Mouse (Mus musculus): ENCODE measurements around the gene 1700008O03Rik. TPM values are rescaled to one million over a fixed set of nuclear protein-coding genes. Genes with fewer than 3 reads are reported as not detected.
A peak's percentile ranks its signal among the peaks of the same experiment; 100 is the strongest.

1700008O03Rik gene
- polyA plus RNA-seq (2015; fragmentation: Nextera tagmentation; extraction: Ambion mirVana), result 0.20 TPM in 1 of 2 replicates, not detected in the other

DNA sequence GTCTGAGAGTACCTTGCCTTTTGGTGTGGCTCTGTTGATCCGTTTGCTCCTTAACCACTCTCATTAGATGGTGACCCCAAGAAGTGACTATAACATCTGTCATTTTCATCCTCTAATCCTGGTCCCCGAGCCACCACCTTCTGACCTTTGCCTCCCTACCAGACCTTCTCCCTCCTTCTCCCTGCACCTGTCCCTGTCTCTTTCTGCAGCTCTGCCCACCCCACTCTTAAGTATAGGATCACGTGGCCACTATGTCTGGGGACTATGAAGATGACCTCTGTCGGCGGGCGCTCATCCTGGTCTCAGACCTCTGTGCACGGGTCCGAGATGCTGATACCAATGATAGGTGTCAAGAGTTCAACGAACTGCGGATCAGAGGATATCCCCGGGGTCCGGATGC is at the start of gene 1700008O03Rik:
1700008O03Rik (minus strand) TSS at position 101 of the 400 bp plus-strand sequence.
- peak within 1 kb of the TSS; percentile 33 for H3K4me3 ChIP-seq (ENCODE audit: low read depth, low read length)
- peak within 1 kb of the TSS; percentile 65 for H3K4me2 ChIP-seq (ENCODE audit: low read depth, low read length)
- WGBS (ENCODE audit: insufficient replicate concordance), result 60% methylated on average over 12 of the region's 12 CpGs
- H3K27me3 ChIP-seq (ENCODE audit: control insufficient read depth, insufficient read depth, low read depth, low read length), result peaks cover 38% of the 10 kb centered on the region
- no peak within 1 kb of the TSS for H3K27ac ChIP-seq (ENCODE audit: low read length)
- H3K36me3 ChIP-seq (ENCODE audit: control insufficient read depth, insufficient read depth), result no peaks in the 10 kb centered on the region
- H3K9me3 ChIP-seq (replicated peaks; ENCODE audit: control insufficient read depth, low read length), result no peaks in the 10 kb centered on the region
- H3K9ac ChIP-seq (ENCODE audit: low read depth, low read length), result no peak within 1 kb of the TSS
- no peak for ATAC-seq (ENCODE audit: low read depth)
- peaks cover 2% of the 10 kb centered on the region; the same call in 1 of the 2 replicates for H3K4me1 ChIP-seq (ENCODE audit: control insufficient read depth, low read depth, low read length)

- Histone ChIP-seq H3K36me3 (ENCODE audit: control insufficient read depth, insufficient read depth) (no peaks in the 10 kb centered on the region), H3K4me2 (ENCODE audit: low read depth, low read length) (no peak overlapping the region), H3K27ac (ENCODE audit: low read length) (no peak overlapping the region), H3K9me3 (replicated peaks; ENCODE audit: control insufficient read depth, low read length) (no peaks in the 10 kb centered on the region), H3K9ac (ENCODE audit: low read depth, low read length) (no peak overlapping the region), H3K4me1 (ENCODE audit: control insufficient read depth, low read depth, low read length) (peaks cover 13% of the 10 kb centered on the region), H3K4me3 (ENCODE audit: low read depth, low read length) (no peak overlapping the region), H3K27me3 (ENCODE audit: control insufficient read depth, insufficient read depth, low read depth, low read length) (peaks cover 38% of the 10 kb centered on the region)
- WGBS (ENCODE audit: insufficient replicate concordance), result 63% methylated on average over 9 of the region's 9 CpGs
- ATAC-seq (ENCODE audit: low read depth), result no peak
Measured at GRCm38 (mm10) chr7:44434089-44434488, 48.5 kb upstream of the 1700008O03Rik start.

GRCm38 (mm10) chr7:44433371-44433770 is 47.8 kb upstream of the 1700008O03Rik start:
- no peak overlapping the region for H3K9ac ChIP-seq (ENCODE audit: low read depth, low read length)
- no peaks in the 10 kb centered on the region for H3K9me3 ChIP-seq (replicated peaks; ENCODE audit: control insufficient read depth, low read length)
- WGBS (ENCODE audit: insufficient replicate concordance), result 2% methylated on average over 7 of the region's 7 CpGs
- H3K27me3 ChIP-seq (ENCODE audit: control insufficient read depth, insufficient read depth, low read depth, low read length), result peaks cover 45% of the 10 kb centered on the region
- no peak overlapping the region for H3K27ac ChIP-seq (ENCODE audit: low read length)
- no peaks in the 10 kb centered on the region for H3K36me3 ChIP-seq (ENCODE audit: control insufficient read depth, insufficient read depth)
- H3K4me1 ChIP-seq (ENCODE audit: control insufficient read depth, low read depth, low read length), result peaks cover 13% of the 10 kb centered on the region
- peak; percentile 63 for ATAC-seq (ENCODE audit: low read depth)
- H3K4me2 ChIP-seq (ENCODE audit: low read depth, low read length), result no peak overlapping the region
- no peak overlapping the region for H3K4me3 ChIP-seq (ENCODE audit: low read depth, low read length)

DNA sequence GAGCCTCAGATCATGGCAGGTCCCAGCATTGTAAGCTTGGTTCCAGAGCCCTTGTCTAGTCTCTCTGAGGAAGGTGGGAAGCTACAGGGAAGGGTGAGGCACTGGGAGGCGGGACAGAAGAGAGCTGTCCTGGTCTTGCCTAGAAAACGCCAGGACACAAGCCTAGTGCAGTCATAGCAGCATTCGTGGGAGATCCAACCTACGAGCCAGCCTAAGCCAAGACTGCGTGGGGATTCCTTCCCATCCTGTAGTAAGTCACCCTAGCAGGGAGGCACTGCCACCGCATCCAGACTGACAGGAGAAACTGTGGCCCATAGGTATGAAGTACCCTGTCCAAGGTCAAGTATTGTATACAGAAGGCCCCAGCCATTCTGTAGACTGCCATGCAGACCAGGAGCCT is 46.9 kb upstream of the 1700008O03Rik start:
- no peak overlapping the region for H3K27ac ChIP-seq (ENCODE audit: low read length)
- peaks cover 54% of the 10 kb centered on the region for H3K27me3 ChIP-seq (ENCODE audit: control insufficient read depth, insufficient read depth, low read depth, low read length)
- 61% methylated on average over 6 of the region's 6 CpGs for WGBS (ENCODE audit: insufficient replicate concordance)
- peaks cover 13% of the 10 kb centered on the region for H3K4me1 ChIP-seq (ENCODE audit: control insufficient read depth, low read depth, low read length)
- no peaks in the 10 kb centered on the region for H3K36me3 ChIP-seq (ENCODE audit: control insufficient read depth, insufficient read depth)
- H3K4me2 ChIP-seq (ENCODE audit: low read depth, low read length), result no peak overlapping the region
- no peak for ATAC-seq (ENCODE audit: low read depth)
- H3K9me3 ChIP-seq (replicated peaks; ENCODE audit: control insufficient read depth, low read length), result no peaks in the 10 kb centered on the region
- no peak overlapping the region for H3K9ac ChIP-seq (ENCODE audit: low read depth, low read length)
- H3K4me3 ChIP-seq (ENCODE audit: low read depth, low read length), result no peak overlapping the region

DNA sequence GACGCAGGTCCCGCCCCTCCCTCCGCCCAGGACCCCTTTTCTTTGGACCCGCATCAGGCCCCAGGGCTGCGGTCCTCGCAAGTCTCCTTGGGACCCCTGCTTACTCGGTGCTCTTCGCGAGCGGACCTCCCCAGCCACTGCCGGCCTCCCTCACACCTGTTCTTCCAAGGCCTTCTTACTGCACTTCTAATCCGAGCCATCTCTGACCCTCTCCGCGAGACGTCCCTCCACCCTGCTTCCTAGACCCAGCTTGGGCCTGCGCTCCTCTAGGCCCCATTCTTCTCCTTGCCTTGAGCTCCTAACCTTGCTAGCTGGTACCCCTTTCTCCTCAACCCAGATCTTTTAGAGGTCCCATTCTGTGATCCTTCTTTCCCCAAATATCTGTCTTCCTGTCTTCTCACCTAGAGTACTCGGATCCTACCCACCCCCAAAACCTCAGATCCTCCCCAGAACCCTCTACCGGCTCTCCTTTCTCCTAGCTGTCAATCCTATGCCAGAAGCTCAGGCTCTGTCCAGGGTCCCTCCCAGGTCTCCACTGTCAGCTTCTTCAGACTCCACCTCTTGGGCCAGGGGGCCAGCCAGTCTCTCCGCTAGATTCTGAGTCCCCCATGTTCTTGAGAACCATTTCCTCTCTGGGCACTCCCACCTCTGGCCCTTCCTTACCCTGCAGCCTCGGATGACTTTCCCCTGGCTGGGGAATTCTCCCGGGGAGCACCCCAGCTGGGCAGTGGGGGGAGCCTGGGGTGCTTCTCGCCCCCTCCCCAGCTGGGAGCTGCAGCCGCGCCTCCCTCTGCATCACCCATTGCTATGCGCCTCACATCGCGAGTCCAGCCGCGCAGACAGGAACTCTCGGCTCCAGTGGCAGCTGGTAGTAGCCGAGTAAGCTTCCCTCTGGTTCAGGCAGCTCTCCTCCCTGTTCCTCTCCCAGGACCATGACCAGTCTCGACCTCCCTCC is 44.2 kb upstream of the 1700008O03Rik start:
- Histone ChIP-seq H3K9ac (ENCODE audit: low read depth, low read length) (no peak overlapping the region), H3K4me3 (ENCODE audit: low read depth, low read length) (no peak overlapping the region), H3K9me3 (replicated peaks; ENCODE audit: control insufficient read depth, low read length) (no peaks in the 10 kb centered on the region), H3K4me2 (ENCODE audit: low read depth, low read length) (no peak overlapping the region), H3K4me1 (ENCODE audit: control insufficient read depth, low read depth, low read length) (peaks cover 8% of the 10 kb centered on the region), H3K27ac (ENCODE audit: low read length) (no peak overlapping the region), H3K36me3 (ENCODE audit: control insufficient read depth, insufficient read depth) (no peaks in the 10 kb centered on the region), H3K27me3 (ENCODE audit: control insufficient read depth, insufficient read depth, low read depth, low read length) (peaks cover 61% of the 10 kb centered on the region)
- WGBS (ENCODE audit: insufficient replicate concordance), result 6% methylated on average over 31 of the region's 32 CpGs
- ATAC-seq (ENCODE audit: low read depth), result no peak

GRCm38 (mm10) chr7:44428968-44429521 is 43.4 kb upstream of the 1700008O03Rik start, which contains the start of gene Lrrc4b:
Lrrc4b (plus strand) TSS chr7:44429018.
- no peak for ATAC-seq (ENCODE audit: low read depth)
- no peak within 1 kb of the TSS for H3K4me2 ChIP-seq (ENCODE audit: low read depth, low read length)
- under 1% methylated on average over 39 of the region's 69 CpGs for WGBS (ENCODE audit: insufficient replicate concordance)
- no peaks in the 10 kb centered on the region for H3K9me3 ChIP-seq (replicated peaks; ENCODE audit: control insufficient read depth, low read length)
- no peak within 1 kb of the TSS for H3K9ac ChIP-seq (ENCODE audit: low read depth, low read length)
- H3K4me3 ChIP-seq (ENCODE audit: low read depth, low read length), result no peak within 1 kb of the TSS
- peaks cover 60% of the 10 kb centered on the region for H3K27me3 ChIP-seq (ENCODE audit: control insufficient read depth, insufficient read depth, low read depth, low read length)
- H3K27ac ChIP-seq (ENCODE audit: low read length), result no peak within 1 kb of the TSS
- peaks cover 8% of the 10 kb centered on the region for H3K4me1 ChIP-seq (ENCODE audit: control insufficient read depth, low read depth, low read length)
- H3K36me3 ChIP-seq (ENCODE audit: control insufficient read depth, insufficient read depth), result no peaks in the 10 kb centered on the region

- H3K9ac ChIP-seq (ENCODE audit: low read depth, low read length), result no peak overlapping the region
- no peak overlapping the region for H3K4me2 ChIP-seq (ENCODE audit: low read depth, low read length)
- WGBS (ENCODE audit: insufficient replicate concordance), result 4% methylated on average over 16 of the region's 38 CpGs
- no peaks in the 10 kb centered on the region for H3K36me3 ChIP-seq (ENCODE audit: control insufficient read depth, insufficient read depth)
- no peak for ATAC-seq (ENCODE audit: low read depth)
- no peak overlapping the region for H3K4me3 ChIP-seq (ENCODE audit: low read depth, low read length)
- no peak overlapping the region for H3K27ac ChIP-seq (ENCODE audit: low read length)
- H3K9me3 ChIP-seq (replicated peaks; ENCODE audit: control insufficient read depth, low read length), result no peaks in the 10 kb centered on the region
- peaks cover 60% of the 10 kb centered on the region for H3K27me3 ChIP-seq (ENCODE audit: control insufficient read depth, insufficient read depth, low read depth, low read length)
- H3K4me1 ChIP-seq (ENCODE audit: control insufficient read depth, low read depth, low read length), result peaks cover 2% of the 10 kb centered on the region
Measured at GRCm38 (mm10) chr7:44428171-44428950, 42.7 kb upstream of the 1700008O03Rik start.

DNA sequence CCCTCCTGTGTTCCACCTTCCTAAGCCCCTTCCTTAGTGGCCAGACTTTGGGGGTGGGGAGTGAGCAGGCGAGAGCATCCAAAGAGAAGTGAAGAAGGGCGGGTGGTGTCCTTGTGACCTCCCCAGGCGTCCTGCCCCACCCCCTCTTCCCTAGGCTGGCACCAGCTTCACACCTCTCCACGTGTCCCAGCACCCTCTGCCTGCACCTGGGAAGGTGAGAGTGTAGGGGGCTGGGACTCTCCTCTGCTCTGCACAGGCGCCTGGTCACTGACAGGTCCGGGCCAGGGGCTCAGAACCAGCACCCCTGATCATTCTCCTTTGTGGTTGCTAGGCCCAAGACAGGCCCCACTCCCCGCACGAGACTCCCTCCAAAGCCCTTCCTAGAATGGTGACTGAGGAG is 42.0 kb upstream of the 1700008O03Rik start:
- no peak overlapping the region for H3K4me2 ChIP-seq (ENCODE audit: low read depth, low read length)
- H3K36me3 ChIP-seq (ENCODE audit: control insufficient read depth, insufficient read depth), result no peaks in the 10 kb centered on the region
- no peaks in the 10 kb centered on the region for H3K9me3 ChIP-seq (replicated peaks; ENCODE audit: control insufficient read depth, low read length)
- no peak for ATAC-seq (ENCODE audit: low read depth)
- WGBS (ENCODE audit: insufficient replicate concordance), result 22% methylated on average over 8 of the region's 8 CpGs
- no peak overlapping the region for H3K9ac ChIP-seq (ENCODE audit: low read depth, low read length)
- H3K4me3 ChIP-seq (ENCODE audit: low read depth, low read length), result no peak overlapping the region
- no peaks in the 10 kb centered on the region for H3K4me1 ChIP-seq (ENCODE audit: control insufficient read depth, low read depth, low read length)
- H3K27ac ChIP-seq (ENCODE audit: low read length), result no peak overlapping the region
- H3K27me3 ChIP-seq (ENCODE audit: control insufficient read depth, insufficient read depth, low read depth, low read length), result peaks cover 60% of the 10 kb centered on the region
